Mouse (Mus musculus) stomach, embryonic 16.5 days (tissue): Measurements from ENCODE around the gene Gm17359. TPM values are rescaled to one million over a fixed set of nuclear protein-coding genes. Genes with fewer than 3 reads are reported as not detected.

Experiments used
- ATAC-seq: fragments of 200-750 bp; cut with Nextera tagmentation; 2 replicates; pipeline ENCODE4 v1.8.0; 2017; ENCODE audit warnings: moderate number of reproducible peaks, moderate TSS enrichment; ENCODE audit not compliant: insufficient read depth, low FRiP score
- H3K27ac ChIP-seq: fragments of 300-500 bp; sonication (generic); 2 replicates; pipeline ENCODE4 v1.5.1; 2014; ENCODE audit warnings: low read length
- H3K27me3 ChIP-seq: fragments of 300-500 bp; sonication (generic); 2 replicates; pipeline ENCODE4 v1.6.1; 2014; ENCODE audit warnings: low read length, control low read depth, mixed read lengths; ENCODE audit not compliant: control insufficient read depth, insufficient read depth
- H3K36me3 ChIP-seq: fragments of 300-500 bp; sonication (generic); 2 replicates; pipeline ENCODE4 v1.6.1; 2014; ENCODE audit warnings: low read length; ENCODE audit not compliant: control insufficient read depth, insufficient read depth
- H3K4me1 ChIP-seq: fragments of 300-500 bp; sonication (generic); 2 replicates; pipeline ENCODE4 v1.6.1; 2014; ENCODE audit warnings: low read length, control low read depth, mixed read lengths; ENCODE audit not compliant: control insufficient read depth, insufficient read depth
- H3K4me2 ChIP-seq: fragments of 300-500 bp; sonication (generic); 2 replicates; pipeline ENCODE4 v1.6.1; 2014; ENCODE audit warnings: low read depth, low read length, mixed read lengths
- H3K4me3 ChIP-seq: fragments of 300-500 bp; sonication (generic); replicated peaks from 2 replicates; pipeline ENCODE4 v1.5.1; 2014; ENCODE audit warnings: mild to moderate bottlenecking, low read length
- H3K9ac ChIP-seq: fragments of 300-500 bp; sonication (generic); 2 replicates; pipeline ENCODE4 v1.6.1; 2014; ENCODE audit warnings: low read length
- H3K9me3 ChIP-seq: fragments of 300-500 bp; sonication (generic); replicated peaks from 2 replicates; pipeline ENCODE4 v1.6.1; 2016; ENCODE audit warnings: low read length, control low read depth; ENCODE audit not compliant: control insufficient read depth
- WGBS: fragments of 180-500 bp; shearing (Covaris S2); extraction: QIAGEN DNeasy Blood & Tissue Kit; methylation state at CpG from one replicate; pipeline ENCODE4 v1.1.7; 2014; 5-methylcytosine and 5-hydroxymethylcytosine counted together
- polyA plus RNA-seq: library from polyadenylated mRNA; unstranded; fragments of >200 nt; fragmentation: Nextera tagmentation; extraction: Ambion mirVana; gene quantifications from 2 replicates; pipeline ENCODE4 v1.2.1, GENCODE M21; 2015

Gene Gm17359
- polyA plus RNA-seq, 1 experiment from 2014 or later: not detected

DNA sequence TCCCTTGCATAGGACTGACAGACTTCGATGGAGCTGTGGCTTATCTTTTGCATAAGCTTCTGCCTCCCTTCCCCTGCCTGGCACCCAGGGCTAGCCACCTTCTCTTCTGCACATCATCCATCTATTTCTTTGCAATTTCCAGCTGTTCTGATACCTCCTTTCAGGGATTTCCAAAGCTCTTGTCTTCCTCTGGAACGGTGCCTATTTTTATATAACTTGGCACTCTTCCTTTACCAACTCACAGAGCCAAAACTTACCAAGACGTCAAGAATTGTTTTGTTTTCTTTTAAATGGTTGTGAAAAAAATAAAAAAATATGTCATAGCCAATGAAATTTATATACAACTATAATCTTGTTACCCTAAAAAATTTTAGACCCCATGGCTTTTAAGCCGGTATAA, 64.1 kb downstream of the Gm17359 start:
- Histone ChIP-seq H3K27me3 (no peaks in the 10 kb centered on the region), H3K4me3 (no peak overlapping the region), H3K9ac (no peak overlapping the region), H3K4me1 (no peaks in the 10 kb centered on the region), H3K27ac (no peak overlapping the region), H3K4me2 (no peak overlapping the region), H3K9me3 (no peaks in the 10 kb centered on the region), H3K36me3 (no peaks in the 10 kb centered on the region)
- no peak for ATAC-seq
- WGBS: 58% methylated on average over 4 of the region's 4 CpGs

- Histone ChIP-seq H3K4me3 (no peak overlapping the region), H3K36me3 (no peaks in the 10 kb centered on the region), H3K4me1 (no peaks in the 10 kb centered on the region), H3K9me3 (no peaks in the 10 kb centered on the region), H3K27ac (no peak overlapping the region), H3K4me2 (no peak overlapping the region), H3K9ac (no peak overlapping the region), H3K27me3 (no peaks in the 10 kb centered on the region)
- no peak for ATAC-seq
- 83% methylated on average over 8 of the region's 8 CpGs for WGBS
Observed at GRCm38 (mm10) chr3:79402056-79402455, 65.6 kb downstream of the Gm17359 start.

GRCm38 (mm10) chr3:79408546-79408945, 72.1 kb downstream of the Gm17359 start:
- no peaks in the 10 kb centered on the region for H3K9me3 ChIP-seq
- H3K36me3 ChIP-seq: no peaks in the 10 kb centered on the region
- 42% methylated on average over 4 of the region's 4 CpGs for WGBS
- no peak for ATAC-seq
- H3K4me2 ChIP-seq: no peak overlapping the region
- H3K27ac ChIP-seq: no peak overlapping the region
- H3K4me1 ChIP-seq: no peaks in the 10 kb centered on the region
- no peak overlapping the region for H3K9ac ChIP-seq
- no peak overlapping the region for H3K4me3 ChIP-seq
- H3K27me3 ChIP-seq: no peaks in the 10 kb centered on the region

DNA sequence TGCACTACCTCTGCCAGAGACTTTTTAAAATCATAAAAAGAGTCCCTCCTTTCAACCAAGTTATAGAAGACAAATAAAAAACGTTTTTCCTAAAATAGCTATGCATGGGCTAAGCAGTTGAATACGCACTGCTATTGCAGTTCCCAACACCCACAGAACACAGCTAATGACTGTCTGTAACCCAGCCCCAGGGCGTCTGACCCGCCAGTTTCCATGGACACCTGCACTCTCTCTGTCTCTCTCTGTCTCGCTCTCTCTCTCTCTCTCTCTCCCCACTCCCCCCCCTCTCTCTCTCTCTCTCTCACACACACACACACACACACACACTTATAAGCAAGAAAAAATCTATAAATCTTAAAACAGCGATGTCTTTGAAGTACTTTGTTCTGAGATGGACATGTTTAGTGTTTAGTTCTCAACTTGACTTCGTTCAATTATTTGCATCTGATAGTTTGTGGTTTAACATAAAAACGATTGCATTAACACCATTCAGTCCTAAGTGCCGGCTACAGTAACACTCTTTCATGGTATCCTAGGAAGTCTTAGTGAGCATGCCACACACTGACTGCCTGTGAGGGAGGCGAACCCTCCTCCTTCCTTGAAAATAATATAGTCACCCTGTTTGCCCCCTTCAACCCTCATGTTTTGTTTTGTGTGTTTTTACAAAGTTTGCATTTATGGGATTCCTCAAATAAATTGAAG, 73.6 kb downstream of the Gm17359 start:
- WGBS: 27% methylated on average over 10 of the region's 10 CpGs
- H3K4me3 ChIP-seq: no peak overlapping the region
- no peak overlapping the region for H3K9ac ChIP-seq
- H3K27me3 ChIP-seq: no peaks in the 10 kb centered on the region
- H3K4me1 ChIP-seq: no peaks in the 10 kb centered on the region
- H3K4me2 ChIP-seq: no peak overlapping the region
- H3K36me3 ChIP-seq: no peaks in the 10 kb centered on the region
- H3K9me3 ChIP-seq: no peaks in the 10 kb centered on the region
- ATAC-seq: no peak
- no peak overlapping the region for H3K27ac ChIP-seq

- Histone ChIP-seq H3K27me3 (no peaks in the 10 kb centered on the region), H3K4me2 (no peak overlapping the region), H3K27ac (no peak overlapping the region), H3K4me3 (no peak overlapping the region), H3K9ac (no peak overlapping the region), H3K4me1 (no peaks in the 10 kb centered on the region), H3K36me3 (no peaks in the 10 kb centered on the region), H3K9me3 (no peaks in the 10 kb centered on the region)
- 51% methylated on average over 5 of the region's 5 CpGs for WGBS
- ATAC-seq: no peak
Observed at GRCm38 (mm10) chr3:79410629-79410995, 74.2 kb downstream of the Gm17359 start.

- H3K9ac ChIP-seq: no peak overlapping the region
- WGBS: 41% methylated on average over 2 of the region's 2 CpGs
Observed at GRCm38 (mm10) chr3:79411666-79412065, 75.2 kb downstream of the Gm17359 start.

GRCm38 (mm10) chr3:79413492-79413891, 77.0 kb downstream of the Gm17359 start:
- Histone ChIP-seq H3K9me3 (no peaks in the 10 kb centered on the region), H3K4me2 (no peak overlapping the region), H3K4me1 (no peaks in the 10 kb centered on the region), H3K27me3 (no peaks in the 10 kb centered on the region), H3K9ac (no peak overlapping the region), H3K4me3 (no peak overlapping the region), H3K36me3 (no peaks in the 10 kb centered on the region), H3K27ac (no peak overlapping the region)
- 66% methylated on average over 1 of the region's 1 CpGs for WGBS
- no peak for ATAC-seq

More at GRCm38 (mm10) chr3:79411666-79412065, 75.2 kb downstream of the Gm17359 start:
- no peak overlapping the region for H3K27ac ChIP-seq
- no peaks in the 10 kb centered on the region for H3K9me3 ChIP-seq
- no peaks in the 10 kb centered on the region for H3K36me3 ChIP-seq
- no peaks in the 10 kb centered on the region for H3K4me1 ChIP-seq
- ATAC-seq: no peak
- no peak overlapping the region for H3K4me2 ChIP-seq
- H3K4me3 ChIP-seq: no peak overlapping the region
- no peaks in the 10 kb centered on the region for H3K27me3 ChIP-seq

DNA sequence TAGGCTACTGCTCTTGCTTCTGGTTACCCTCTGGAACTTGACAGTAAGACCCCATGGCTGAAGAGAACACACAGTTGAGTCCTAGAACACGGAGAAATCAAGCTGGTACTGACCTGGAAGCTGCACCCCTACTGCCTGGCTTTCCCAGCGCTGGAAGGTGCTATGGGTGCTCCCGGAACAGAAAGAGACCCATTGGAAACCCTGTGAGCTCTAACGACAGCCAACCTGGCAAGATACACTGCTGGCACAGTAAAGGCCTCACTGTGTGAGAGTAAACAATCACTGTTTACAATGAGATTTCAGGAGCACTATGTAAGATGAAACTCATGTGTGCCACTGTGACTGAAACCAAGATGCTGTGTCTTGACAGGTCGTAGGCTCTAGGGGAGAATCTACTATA, 78.6 kb downstream of the Gm17359 start:
- no peak overlapping the region for H3K4me3 ChIP-seq
- H3K27me3 ChIP-seq: no peaks in the 10 kb centered on the region
- no peaks in the 10 kb centered on the region for H3K36me3 ChIP-seq
- H3K9me3 ChIP-seq: no peaks in the 10 kb centered on the region
- no peaks in the 10 kb centered on the region for H3K4me1 ChIP-seq
- WGBS: 75% methylated on average over 5 of the region's 5 CpGs
- H3K27ac ChIP-seq: no peak overlapping the region
- H3K9ac ChIP-seq: no peak overlapping the region
- no peak for ATAC-seq
- no peak overlapping the region for H3K4me2 ChIP-seq

DNA sequence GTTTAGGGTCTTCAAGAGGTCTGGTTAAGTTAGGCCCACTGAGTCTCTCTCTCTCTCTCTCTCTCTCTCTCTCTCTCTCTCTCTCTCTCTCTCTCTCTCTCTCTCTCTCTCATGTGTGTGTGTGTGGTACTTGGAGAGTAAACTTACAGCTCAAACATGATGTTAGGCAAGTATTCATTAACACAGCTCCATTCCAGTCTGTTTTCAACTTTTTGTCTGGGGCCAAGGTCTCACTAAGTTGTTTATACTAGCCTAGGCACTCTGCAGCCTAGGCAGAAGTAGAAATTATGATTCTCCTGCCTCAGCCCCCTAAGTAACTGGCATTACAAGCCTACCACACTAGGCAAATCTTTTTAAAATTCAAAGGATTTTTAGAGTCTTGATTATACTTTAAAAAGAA, 79.5 kb downstream of the Gm17359 start:
- Histone ChIP-seq H3K27me3 (no peaks in the 10 kb centered on the region), H3K36me3 (no peaks in the 10 kb centered on the region), H3K4me1 (no peaks in the 10 kb centered on the region), H3K27ac (no peak overlapping the region), H3K4me3 (no peak overlapping the region), H3K9ac (no peak overlapping the region), H3K4me2 (no peak overlapping the region), H3K9me3 (no peaks in the 10 kb centered on the region)
- no peak for ATAC-seq
